Mouse (Mus musculus): Measurements from ENCODE around the gene Gga1.

Gene Gga1

GRCm38 (mm10) chr15:78876991-78877809, at the start of gene Gga1:
Gene Gga1, plus strand, starts transcription at chr15:78877190.
- in situ Hi-C loops (cut with MboI, MseI) = no loop called here

GRCm38 (mm10) chr15:78828315-78828714, 48.7 kb upstream of the Gga1 start:
- in situ Hi-C loops (cut with MboI, MseI) = no loop called here

- in situ Hi-C loops (cut with MboI, MseI) = no loop called here
Observed at GRCm38 (mm10) chr15:78829636-78830035, 47.4 kb upstream of the Gga1 start.

- in situ Hi-C loops (cut with MboI, MseI) = no loop called here
Observed at GRCm38 (mm10) chr15:78830742-78831719, 46.0 kb upstream of the Gga1 start.

- in situ Hi-C loops (cut with MboI, MseI) = no loop called here
Observed at GRCm38 (mm10) chr15:78831720-78832657, 45.0 kb upstream of the Gga1 start.

GRCm38 (mm10) chr15:78832701-78833123, 44.3 kb upstream of the Gga1 start:
- in situ Hi-C loops (cut with MboI, MseI) = no loop called here

- in situ Hi-C loops (cut with MboI, MseI) = no loop called here
Observed at GRCm38 (mm10) chr15:78833582-78833981, 43.4 kb upstream of the Gga1 start.

GRCm38 (mm10) chr15:78834233-78835005, 42.6 kb upstream of the Gga1 start:
- in situ Hi-C loops (cut with MboI, MseI) = no loop called here

GRCm38 (mm10) chr15:78835200-78836085, 41.5 kb upstream of the Gga1 start:
- in situ Hi-C loops (cut with MboI, MseI) = no loop called here

- in situ Hi-C loops (cut with MboI, MseI) = no loop called here
Observed at GRCm38 (mm10) chr15:78836086-78836621, 40.8 kb upstream of the Gga1 start.

- in situ Hi-C loops (cut with MboI, MseI) = no loop called here
Observed at GRCm38 (mm10) chr15:78839744-78840143, 37.2 kb upstream of the Gga1 start.

GRCm38 (mm10) chr15:78840241-78840640, 36.7 kb upstream of the Gga1 start:
- in situ Hi-C loops (cut with MboI, MseI) = no loop called here

GRCm38 (mm10) chr15:78840751-78841150, 36.2 kb upstream of the Gga1 start:
- in situ Hi-C loops (cut with MboI, MseI) = no loop called here

GRCm38 (mm10) chr15:78841161-78841790, 35.7 kb upstream of the Gga1 start:
- in situ Hi-C loops (cut with MboI, MseI) = no loop called here

- in situ Hi-C loops (cut with MboI, MseI) = no loop called here
Observed at GRCm38 (mm10) chr15:78842371-78843163, 34.4 kb upstream of the Gga1 start, which contains the start of gene Cdc42ep1. Gene Cdc42ep1, plus strand, starts transcription at chr15:78842624.

- in situ Hi-C loops (cut with MboI, MseI) = no loop called here
Observed at GRCm38 (mm10) chr15:78843581-78844469, 33.2 kb upstream of the Gga1 start.

GRCm38 (mm10) chr15:78844791-78845190, 32.2 kb upstream of the Gga1 start:
- in situ Hi-C loops (cut with MboI, MseI) = no loop called here

All from T-helper 1 cell (primary cell).